Mouse (Mus musculus): Measurements from ENCODE around the gene Tmem168.

The Tmem168 gene

GRCm38 (mm10) chr6:13586560-13586959 is 21.3 kb downstream of the Tmem168 start:
- DNase-seq (ENCODE audit: extremely low spot score, low read depth, low spot score) = no peak

GRCm38 (mm10) chr6:13586154-13586553 is 21.7 kb downstream of the Tmem168 start:
- no peak for DNase-seq (ENCODE audit: extremely low spot score, low read depth, low spot score)

GRCm38 (mm10) chr6:13584788-13585187 is 23.1 kb downstream of the Tmem168 start:
- no peak for DNase-seq (ENCODE audit: extremely low spot score, low read depth, low spot score)

- no peak for DNase-seq (ENCODE audit: extremely low spot score, low read depth, low spot score)
Observed at GRCm38 (mm10) chr6:13582075-13582474, 25.8 kb downstream of the Tmem168 start.

- no peak for DNase-seq (ENCODE audit: extremely low spot score, low read depth, low spot score)
Observed at GRCm38 (mm10) chr6:13565734-13566133, 42.2 kb downstream of the Tmem168 start.

- no peak for DNase-seq (ENCODE audit: extremely low spot score, low read depth, low spot score)
Observed at GRCm38 (mm10) chr6:13555266-13555665, 52.6 kb downstream of the Tmem168 start.

- no peak for DNase-seq (ENCODE audit: extremely low spot score, low read depth, low spot score)
Observed at GRCm38 (mm10) chr6:13541761-13542160, 66.1 kb downstream of the Tmem168 start.

- DNase-seq (ENCODE audit: extremely low spot score, low read depth, low spot score) = no peak
Observed at GRCm38 (mm10) chr6:13537275-13537964, 70.5 kb downstream of the Tmem168 start.

Data from hindlimb bud, embryonic 11.5 days (tissue).